Mouse (Mus musculus): ENCODE results near the gene Prkcd.

DNA sequence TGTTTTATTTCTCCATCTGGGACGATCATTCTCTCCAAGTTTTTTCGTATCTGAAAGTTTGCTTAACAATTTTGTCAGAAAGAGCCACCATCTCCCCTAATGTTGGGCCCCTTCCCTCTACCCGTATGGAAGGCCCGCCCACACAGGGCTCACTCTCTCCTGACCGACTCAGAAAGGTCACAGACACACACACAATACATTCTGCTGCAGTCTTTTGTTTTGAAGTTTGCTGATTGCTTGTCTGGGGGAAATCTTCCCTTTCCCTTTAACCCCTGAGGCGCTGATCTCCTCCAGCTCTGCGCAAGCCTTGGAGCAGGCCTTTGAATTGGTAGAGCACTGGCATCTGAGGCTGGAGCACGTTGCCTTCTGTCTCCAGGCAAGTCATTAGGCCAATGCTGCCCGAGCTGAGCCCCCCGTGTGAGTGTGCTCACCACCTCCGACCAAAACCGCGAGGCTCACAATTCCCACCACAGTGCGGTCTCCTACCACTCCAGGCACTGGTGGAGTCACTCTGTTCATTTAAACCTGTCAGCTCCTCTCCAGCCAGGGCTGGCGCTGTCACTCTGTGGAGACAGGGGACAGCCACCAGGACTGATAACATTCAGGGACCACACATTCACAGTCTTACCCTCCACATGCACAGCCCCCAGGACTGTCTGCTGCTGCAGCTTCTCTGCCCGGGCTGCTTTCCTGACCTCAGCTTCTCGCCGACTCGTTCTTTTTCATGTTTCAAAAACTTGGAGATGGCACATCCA is 41.3 kb downstream of the Prkcd start:
- TF ChIP-seq GATA1 (IDR thresholded peaks at IDR 0.05; ENCODE audit: borderline replicate concordance, low read length) (no peak), FLI1 (IDR thresholded peaks at IDR 0.05; ENCODE audit: low read length) (no peak)

Measured in megakaryocyte, embryonic 14.5 days (primary cell).